Mouse (Mus musculus): ENCODE results near the gene Ahnak2. TPM values are rescaled to one million over a fixed set of nuclear protein-coding genes. Genes with fewer than 3 reads are reported as not detected.

Ahnak2 gene
- polyA plus RNA-seq, 1 experiment from 2014 or later, result 5.7 TPM

GRCm38 (mm10) chr12:112832411-112832810, 30.0 kb upstream of the Ahnak2 start:
- 94% methylated on average over 5 of the region's 5 CpGs for WGBS
- no peak for ATAC-seq (ENCODE audit: low FRiP score)
- no peak overlapping the region for H3K4me2 ChIP-seq
- H3K27me3 ChIP-seq (replicated peaks), result no peaks in the 10 kb centered on the region
- H3K9me3 ChIP-seq (replicated peaks), result no peaks in the 10 kb centered on the region
- H3K27ac ChIP-seq (replicated peaks), result no peak overlapping the region
- no peak overlapping the region for H3K9ac ChIP-seq (replicated peaks)
- H3K36me3 ChIP-seq, result peaks cover 13% of the 10 kb centered on the region; the same call in 1 of the 2 replicates
- no peak overlapping the region for H3K4me3 ChIP-seq (replicated peaks)
- peaks cover 33% of the 10 kb centered on the region for H3K4me1 ChIP-seq

GRCm38 (mm10) chr12:112830570-112830969, 28.1 kb upstream of the Ahnak2 start:
- Histone ChIP-seq H3K9ac (replicated peaks) (peak overlapping the region; percentile 61), H3K27me3 (replicated peaks) (no peaks in the 10 kb centered on the region), H3K4me2 (peak overlapping the region; percentile 91), H3K9me3 (replicated peaks) (no peaks in the 10 kb centered on the region), H3K4me3 (replicated peaks) (peak overlapping the region; percentile 91), H3K36me3 (peaks cover 13% of the 10 kb centered on the region; the same call in 1 of the 2 replicates), H3K4me1 (peaks cover 51% of the 10 kb centered on the region), H3K27ac (replicated peaks) (peak overlapping the region; percentile 83; the same call in 1 of the 2 replicates)
- 90% methylated on average over 3 of the region's 3 CpGs for WGBS
- no peak for ATAC-seq (ENCODE audit: low FRiP score)

- Histone ChIP-seq H3K27ac (replicated peaks) (peak overlapping the region; percentile 83), H3K27me3 (replicated peaks) (no peaks in the 10 kb centered on the region), H3K4me3 (replicated peaks) (peak overlapping the region; percentile 91), H3K4me1 (peaks cover 52% of the 10 kb centered on the region), H3K36me3 (peaks cover 13% of the 10 kb centered on the region; the same call in 1 of the 2 replicates), H3K9me3 (replicated peaks) (no peaks in the 10 kb centered on the region), H3K4me2 (peak overlapping the region; percentile 91), H3K9ac (replicated peaks) (peak overlapping the region; percentile 61)
- WGBS, result 37% methylated on average over 2 of the region's 2 CpGs
- no peak for ATAC-seq (ENCODE audit: low FRiP score)
Measured at GRCm38 (mm10) chr12:112830141-112830540, 27.7 kb upstream of the Ahnak2 start.

- H3K36me3 ChIP-seq, result peaks cover 13% of the 10 kb centered on the region; the same call in 1 of the 2 replicates
- H3K4me1 ChIP-seq, result peaks cover 55% of the 10 kb centered on the region
- peak within 1 kb of the TSS; percentile 91 for H3K4me2 ChIP-seq
- peak; percentile 97 for ATAC-seq (ENCODE audit: low FRiP score)
- H3K4me3 ChIP-seq (replicated peaks), result peak within 1 kb of the TSS; percentile 91
- peak within 1 kb of the TSS; percentile 95 for H3K27ac ChIP-seq (replicated peaks)
- H3K9ac ChIP-seq (replicated peaks), result peak within 1 kb of the TSS; percentile 90
- H3K27me3 ChIP-seq (replicated peaks), result no peaks in the 10 kb centered on the region
- under 1% methylated on average over 70 of the region's 72 CpGs for WGBS
- H3K9me3 ChIP-seq (replicated peaks), result no peaks in the 10 kb centered on the region
Measured at GRCm38 (mm10) chr12:112829244-112829864, 26.9 kb upstream of the Ahnak2 start, which contains the start of gene Cdca4. Cdca4 (minus strand) TSS chr12:112829423.

GRCm38 (mm10) chr12:112828501-112829243, 26.2 kb upstream of the Ahnak2 start:
- H3K27me3 ChIP-seq (replicated peaks), result no peaks in the 10 kb centered on the region
- peak overlapping the region; percentile 95 for H3K27ac ChIP-seq (replicated peaks)
- H3K9ac ChIP-seq (replicated peaks), result peak overlapping the region; percentile 90
- under 1% methylated on average over 37 of the region's 51 CpGs for WGBS
- peaks cover 61% of the 10 kb centered on the region for H3K4me1 ChIP-seq
- no peaks in the 10 kb centered on the region for H3K9me3 ChIP-seq (replicated peaks)
- H3K36me3 ChIP-seq, result peaks cover 13% of the 10 kb centered on the region; the same call in 1 of the 2 replicates
- ATAC-seq (ENCODE audit: low FRiP score), result peak; percentile 81
- peak overlapping the region; percentile 91 for H3K4me3 ChIP-seq (replicated peaks)
- H3K4me2 ChIP-seq, result peak overlapping the region; percentile 91

DNA sequence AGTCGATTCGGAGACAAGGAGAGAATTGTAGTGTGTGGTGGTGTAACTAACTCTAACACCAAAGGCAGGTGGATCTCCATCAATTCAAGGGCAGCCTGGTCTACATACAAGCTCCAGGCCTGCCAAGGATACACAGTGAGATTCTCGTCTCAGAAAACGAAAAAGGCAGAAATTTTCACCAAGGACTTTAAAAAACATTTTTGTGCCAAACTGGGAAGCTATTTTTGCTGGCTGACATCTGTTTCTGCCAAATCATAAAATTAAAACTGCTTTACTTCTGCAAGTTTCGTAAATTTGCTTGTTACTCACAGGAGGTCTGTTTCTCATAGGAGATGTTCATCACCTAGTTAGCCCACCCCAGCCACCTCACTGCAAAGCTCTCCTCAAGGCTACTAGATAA, 23.4 kb upstream of the Ahnak2 start:
- no peak for ATAC-seq (ENCODE audit: low FRiP score)
- Histone ChIP-seq H3K4me1 (peaks cover 60% of the 10 kb centered on the region), H3K36me3 (peaks cover 4% of the 10 kb centered on the region; the same call in 1 of the 2 replicates)

DNA sequence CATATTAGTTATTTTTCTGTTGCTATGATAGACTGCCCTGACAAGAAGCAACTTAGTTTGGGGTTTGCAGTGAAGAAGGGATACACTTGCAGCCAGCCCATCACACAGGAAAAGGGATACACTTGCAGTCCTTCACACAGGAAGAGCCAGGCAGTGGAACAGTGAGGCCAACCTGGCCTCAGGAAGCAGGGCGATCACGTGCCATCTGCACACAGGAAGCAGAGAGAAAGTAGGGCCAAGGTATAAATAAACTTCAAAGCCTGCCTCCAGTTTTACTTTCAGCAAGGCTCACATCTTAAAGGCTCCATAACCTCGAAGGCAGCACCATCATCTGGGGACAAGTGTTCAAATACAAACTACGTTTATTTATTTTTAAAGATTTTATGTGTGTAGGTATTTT, 20.8 kb upstream of the Ahnak2 start:
- no peak overlapping the region for H3K9ac ChIP-seq (replicated peaks)
- H3K36me3 ChIP-seq, result peaks cover 28% of the 10 kb centered on the region

More for the DNA sequence above, 23.4 kb upstream of the Ahnak2 start:
- H3K9me3 ChIP-seq (replicated peaks), result no peaks in the 10 kb centered on the region
- no peak overlapping the region for H3K27ac ChIP-seq (replicated peaks)
- no peak overlapping the region for H3K9ac ChIP-seq (replicated peaks)
- H3K27me3 ChIP-seq (replicated peaks), result no peaks in the 10 kb centered on the region
- no peak overlapping the region for H3K4me2 ChIP-seq
- no peak overlapping the region for H3K4me3 ChIP-seq (replicated peaks)
- 90% methylated on average over 5 of the region's 5 CpGs for WGBS

GRCm38 (mm10) chr12:112822676-112823075, 20.2 kb upstream of the Ahnak2 start:
- peaks cover 33% of the 10 kb centered on the region for H3K36me3 ChIP-seq
- WGBS, result 82% methylated on average over 2 of the region's 2 CpGs
- no peaks in the 10 kb centered on the region for H3K27me3 ChIP-seq (replicated peaks)
- no peak overlapping the region for H3K9ac ChIP-seq (replicated peaks)
- no peak overlapping the region for H3K27ac ChIP-seq (replicated peaks)
- H3K4me2 ChIP-seq, result no peak overlapping the region
- peaks cover 45% of the 10 kb centered on the region for H3K4me1 ChIP-seq
- no peak for ATAC-seq (ENCODE audit: low FRiP score)
- H3K4me3 ChIP-seq (replicated peaks), result no peak overlapping the region
- H3K9me3 ChIP-seq (replicated peaks), result no peaks in the 10 kb centered on the region

More for the DNA sequence above, 20.8 kb upstream of the Ahnak2 start:
- Histone ChIP-seq H3K4me2 (no peak overlapping the region), H3K9me3 (replicated peaks) (no peaks in the 10 kb centered on the region), H3K27me3 (replicated peaks) (no peaks in the 10 kb centered on the region), H3K4me1 (peaks cover 51% of the 10 kb centered on the region), H3K27ac (replicated peaks) (0 out of 2 replicates have a peak overlapping the region, but pooled peaks have one; percentile 28), H3K4me3 (replicated peaks) (no peak overlapping the region)
- no peak for ATAC-seq (ENCODE audit: low FRiP score)
- 85% methylated on average over 4 of the region's 4 CpGs for WGBS

DNA sequence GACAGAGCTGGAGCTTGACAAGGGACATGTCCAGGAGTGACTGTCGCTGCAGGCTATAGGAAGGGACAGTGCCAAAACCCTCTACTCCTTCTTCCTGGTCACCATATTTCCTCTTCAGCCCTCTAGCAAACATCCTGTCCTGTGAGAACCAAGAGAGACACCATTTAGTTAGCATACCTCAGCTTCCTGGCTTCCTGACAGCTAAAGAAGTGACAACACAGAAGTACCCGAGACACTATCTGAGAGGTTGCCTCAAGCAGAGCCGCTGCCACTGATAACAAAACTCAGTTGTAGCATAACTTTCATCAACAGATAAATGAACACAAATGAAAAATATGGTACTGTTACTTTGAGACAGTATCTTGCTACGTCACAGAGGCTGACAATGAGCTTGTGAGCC, 19.5 kb upstream of the Ahnak2 start:
- Histone ChIP-seq H3K36me3 (peaks cover 37% of the 10 kb centered on the region), H3K27ac (replicated peaks) (no peak overlapping the region), H3K4me2 (no peak overlapping the region), H3K27me3 (replicated peaks) (no peaks in the 10 kb centered on the region), H3K4me3 (replicated peaks) (no peak overlapping the region), H3K9me3 (replicated peaks) (no peaks in the 10 kb centered on the region), H3K9ac (replicated peaks) (no peak overlapping the region), H3K4me1 (peaks cover 38% of the 10 kb centered on the region)
- 92% methylated on average over 4 of the region's 4 CpGs for WGBS
- ATAC-seq (ENCODE audit: low FRiP score), result no peak

GRCm38 (mm10) chr12:112821216-112821615, 18.8 kb upstream of the Ahnak2 start:
- 67% methylated on average over 1 of the region's 1 CpGs for WGBS
- Histone ChIP-seq H3K4me1 (peaks cover 31% of the 10 kb centered on the region), H3K4me3 (replicated peaks) (no peak overlapping the region), H3K27ac (replicated peaks) (no peak overlapping the region), H3K9ac (replicated peaks) (no peak overlapping the region), H3K27me3 (replicated peaks) (no peaks in the 10 kb centered on the region), H3K9me3 (replicated peaks) (no peaks in the 10 kb centered on the region), H3K36me3 (peaks cover 37% of the 10 kb centered on the region), H3K4me2 (no peak overlapping the region)
- no peak for ATAC-seq (ENCODE audit: low FRiP score)

DNA sequence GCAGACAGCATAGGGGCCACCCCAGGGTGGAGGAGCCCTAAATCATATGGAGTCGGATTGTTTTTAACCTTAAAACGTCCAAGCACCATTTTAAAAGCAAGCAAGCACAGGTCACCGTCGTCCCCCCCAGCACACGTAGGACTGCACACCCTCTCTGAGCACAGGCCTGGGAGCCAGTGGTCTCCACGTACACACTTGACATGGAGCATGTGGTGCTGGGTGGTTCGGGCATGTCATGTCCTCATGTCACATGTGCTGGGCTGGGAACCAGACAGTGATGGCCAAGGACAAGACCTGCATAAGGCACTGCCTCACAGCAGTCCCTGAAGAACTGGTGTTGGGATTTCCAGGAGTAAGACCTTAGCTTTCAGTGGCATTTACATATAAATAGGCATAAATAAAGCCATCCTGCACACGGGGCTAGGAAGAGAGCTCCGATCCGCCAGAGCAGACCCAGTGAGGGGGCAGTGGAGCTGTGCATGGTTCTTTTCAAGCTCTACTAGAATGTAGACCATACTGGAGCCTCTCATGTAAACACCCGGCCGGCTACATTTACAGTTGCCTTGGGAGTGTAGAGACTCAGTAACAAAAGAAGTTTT, 18.0 kb upstream of the Ahnak2 start:
- H3K4me1 ChIP-seq, result peaks cover 24% of the 10 kb centered on the region

More for the DNA sequence above, 18.0 kb upstream of the Ahnak2 start:
- Histone ChIP-seq H3K36me3 (peaks cover 39% of the 10 kb centered on the region), H3K9me3 (replicated peaks) (no peaks in the 10 kb centered on the region), H3K27me3 (replicated peaks) (no peaks in the 10 kb centered on the region), H3K4me2 (no peak overlapping the region), H3K9ac (replicated peaks) (no peak overlapping the region), H3K4me3 (replicated peaks) (no peak overlapping the region), H3K27ac (replicated peaks) (no peak overlapping the region)
- 72% methylated on average over 12 of the region's 12 CpGs for WGBS
- ATAC-seq (ENCODE audit: low FRiP score), result no peak
